Mouse (Mus musculus): ENCODE data around the gene Cyp4f14.

DNA sequence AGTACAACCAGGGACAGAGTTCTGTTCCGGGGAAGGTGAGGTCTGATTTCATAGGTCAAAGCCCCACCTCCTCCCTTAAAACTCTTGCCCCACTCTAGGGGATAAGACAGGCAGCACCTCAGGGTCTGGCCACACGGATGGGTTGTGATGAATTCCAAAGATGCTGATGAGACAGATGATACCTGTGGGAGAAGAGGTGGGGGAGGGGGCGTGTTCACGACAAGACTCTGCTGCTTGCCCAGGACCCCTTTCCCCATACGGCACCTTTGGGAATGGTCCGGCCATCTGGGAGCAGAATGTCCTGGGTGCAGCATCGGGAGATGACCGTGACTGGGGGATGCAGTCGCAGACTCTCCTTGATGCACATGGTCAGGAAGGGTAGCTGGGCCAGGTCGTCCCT, 11.0 kb downstream of the Cyp4f14 start:
- TF ChIP-seq CTCF (IDR thresholded peaks at IDR 0.05; ENCODE audit: extremely low read depth, insufficient read length, insufficient replicate concordance, low read depth, low read length) (no peak), POLR2A (IDR thresholded peaks at IDR 0.05; ENCODE audit: low read depth, low read length) (no peak)

All from small intestine, adult 2 months (tissue).